21 mouse cellular contexts compared by ENCODE assay signal in the genomic region with DNA sequence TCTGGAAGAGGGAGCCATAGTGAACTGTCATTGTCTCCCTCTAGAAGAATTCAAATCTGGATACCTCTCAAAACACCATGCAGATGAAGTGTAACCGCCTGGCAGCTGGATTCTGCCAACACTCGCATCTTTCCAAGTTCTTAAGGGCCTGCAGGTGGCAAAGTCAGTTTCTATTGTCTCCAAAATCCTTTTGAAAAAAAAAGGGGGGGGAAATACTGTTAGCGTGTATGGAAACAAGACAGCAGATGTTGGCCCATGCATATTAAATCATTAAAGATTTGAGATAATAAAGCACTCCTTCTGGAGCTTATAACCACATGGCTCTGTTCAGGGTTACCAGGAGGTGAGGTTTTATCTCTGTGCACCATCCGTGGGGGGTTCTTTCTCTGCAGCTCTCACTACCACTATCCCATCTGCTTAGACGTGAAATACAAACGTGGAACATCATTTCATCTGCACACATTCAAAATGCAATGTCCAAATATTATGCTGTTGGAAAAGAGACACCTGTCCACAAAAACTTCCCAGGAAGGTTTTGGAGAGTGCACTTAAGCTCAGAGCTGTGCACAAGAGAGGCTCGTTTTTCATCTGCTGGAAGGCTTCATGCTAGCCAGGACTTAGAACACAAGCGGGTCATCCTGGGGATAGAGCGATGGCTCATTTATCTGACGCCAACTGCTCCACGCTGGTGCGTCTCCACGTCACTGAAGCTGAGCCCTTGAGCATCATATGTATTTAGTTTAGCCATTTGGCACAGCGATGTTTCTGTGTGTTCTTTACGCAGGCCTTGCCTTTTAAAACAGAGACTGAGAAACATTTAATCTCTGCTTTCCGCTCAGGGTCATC.
DNase-seq lines count a peak whose midpoint lies in the region; ATAC-seq and TF ChIP-seq lines count a peak whose summit lies in the region.
"Had no signal": no experiment of that assay in that cellular context is flagged by ENCODE, and none has a peak within 500 bp of the region (broad histone marks: within the 10 kb centered on the region; RNA-seq: fewer than 3 reads in every experiment).

No protein-coding gene starts in this region.

- H3K27me3 ChIP-seq in intestine, embryonic 14.5 days (replicated peaks; ENCODE audit: control insufficient read depth, insufficient read depth, low read length), result no peaks in the 10 kb centered on the region
- H3K27me3 ChIP-seq in intestine, postnatal 0 days (replicated peaks; ENCODE audit: control insufficient read depth, insufficient read depth, low read length), result no peaks in the 10 kb centered on the region
- H3K27me3 ChIP-seq in embryonic facial prominence, embryonic 15.5 days, result no peaks in the 10 kb centered on the region
- H3K27me3 ChIP-seq in stomach, embryonic 15.5 days (replicated peaks), result no peaks in the 10 kb centered on the region
- H3K27me3 ChIP-seq: CH12.LX; forebrain, embryonic 15.5 days; heart, embryonic 15.5 days had no signal

- H3K9ac ChIP-seq in intestine, embryonic 14.5 days (ENCODE audit: low read length), result no peak overlapping the region
- H3K9ac ChIP-seq in intestine, postnatal 0 days (ENCODE audit: low read depth, low read length), result no peak overlapping the region
- H3K9ac ChIP-seq in embryonic facial prominence, embryonic 15.5 days, result no peak overlapping the region
- no peak overlapping the region for H3K9ac ChIP-seq in stomach, embryonic 15.5 days
- H3K9ac ChIP-seq: forebrain, embryonic 15.5 days; heart, embryonic 15.5 days had no signal

- H3K4me3 ChIP-seq in intestine, embryonic 14.5 days (ENCODE audit: low read depth, low read length), result no peak overlapping the region
- H3K4me3 ChIP-seq in intestine, postnatal 0 days (ENCODE audit: low read depth, low read length), result no peak overlapping the region
- no peak overlapping the region for H3K4me3 ChIP-seq in embryonic facial prominence, embryonic 15.5 days (replicated peaks)
- no peak overlapping the region for H3K4me3 ChIP-seq in stomach, embryonic 15.5 days (replicated peaks)
- H3K4me3 ChIP-seq: forebrain, embryonic 15.5 days; heart, adult 2 months; heart, embryonic 15.5 days; hindbrain, embryonic 10.5 days had no signal

- TF ChIP-seq CTCF in intestine, postnatal 0 days (IDR thresholded peaks at IDR 0.05; ENCODE audit: low read depth), result no peak

- H3K4me1 ChIP-seq in intestine, embryonic 14.5 days (replicated peaks; ENCODE audit: control insufficient read depth, insufficient read depth, low read length), result peaks cover 6% of the 10 kb centered on the region; the same call in 1 of the 2 replicates
- no peaks in the 10 kb centered on the region for H3K4me1 ChIP-seq in intestine, postnatal 0 days (replicated peaks; ENCODE audit: control insufficient read depth, insufficient read depth, low read length)
- no peaks in the 10 kb centered on the region for H3K4me1 ChIP-seq in embryonic facial prominence, embryonic 15.5 days
- no peaks in the 10 kb centered on the region for H3K4me1 ChIP-seq in stomach, embryonic 15.5 days
- H3K4me1 ChIP-seq: forebrain, embryonic 15.5 days; heart, embryonic 15.5 days; hindbrain, embryonic 10.5 days had no signal

- peak; percentile 85 for ATAC-seq in intestine, embryonic 14.5 days (replicated peaks; ENCODE audit: low FRiP score, low TSS enrichment, low read depth)
- ATAC-seq in intestine, postnatal 0 days, result no peak
- ATAC-seq in embryonic facial prominence, embryonic 15.5 days (ENCODE audit: insufficient number of reproducible peaks, low FRiP score, low TSS enrichment, low read depth), result peak; percentile 39
- peak; percentile 75; the same call in 1 of the 2 replicates for ATAC-seq in stomach, embryonic 15.5 days (ENCODE audit: insufficient read depth, low FRiP score, low read depth)
- ATAC-seq: forebrain, embryonic 15.5 days; hindbrain, embryonic 16.5 days; inflammation-experienced regulatory T-cells, adult 6 months had no signal

- no peaks in the 10 kb centered on the region for H3K36me3 ChIP-seq in intestine, embryonic 14.5 days (ENCODE audit: control insufficient read depth, insufficient read depth, low read length)
- H3K36me3 ChIP-seq in intestine, postnatal 0 days (ENCODE audit: control insufficient read depth, insufficient read depth), result no peaks in the 10 kb centered on the region
- H3K36me3 ChIP-seq in embryonic facial prominence, embryonic 15.5 days, result no peaks in the 10 kb centered on the region
- H3K36me3 ChIP-seq in stomach, embryonic 15.5 days, result no peaks in the 10 kb centered on the region
- H3K36me3 ChIP-seq: forebrain, embryonic 15.5 days; heart, embryonic 15.5 days; hindbrain, embryonic 10.5 days had no signal

- H3K4me2 ChIP-seq in intestine, embryonic 14.5 days (ENCODE audit: low read length), result no peak overlapping the region
- H3K4me2 ChIP-seq in intestine, postnatal 0 days (replicated peaks; ENCODE audit: low read depth), result no peak overlapping the region
- H3K4me2 ChIP-seq in embryonic facial prominence, embryonic 15.5 days (replicated peaks), result no peak overlapping the region
- H3K4me2 ChIP-seq in stomach, embryonic 15.5 days, result no peak overlapping the region
- H3K4me2 ChIP-seq: forebrain, embryonic 15.5 days; heart, embryonic 11.5 days; heart, embryonic 15.5 days had no signal

- peak overlapping the region; percentile 75 for H3K27ac ChIP-seq in intestine, embryonic 14.5 days (ENCODE audit: low read depth)
- no peak overlapping the region for H3K27ac ChIP-seq in intestine, postnatal 0 days (ENCODE audit: low read depth, low read length)
- H3K27ac ChIP-seq in embryonic facial prominence, embryonic 15.5 days (replicated peaks), result no peak overlapping the region
- peak overlapping the region; percentile 60 for H3K27ac ChIP-seq in stomach, embryonic 15.5 days
- H3K27ac ChIP-seq: forebrain, embryonic 15.5 days; heart, adult 2 months; heart, embryonic 15.5 days; hindbrain, embryonic 10.5 days had no signal

- no peaks in the 10 kb centered on the region for H3K9me3 ChIP-seq in intestine, embryonic 14.5 days (ENCODE audit: control insufficient read depth, low read length)
- no peaks in the 10 kb centered on the region for H3K9me3 ChIP-seq in intestine, postnatal 0 days (ENCODE audit: control insufficient read depth)
- H3K9me3 ChIP-seq in embryonic facial prominence, embryonic 15.5 days (replicated peaks), result no peaks in the 10 kb centered on the region
- no peaks in the 10 kb centered on the region for H3K9me3 ChIP-seq in stomach, embryonic 15.5 days
- H3K9me3 ChIP-seq: forebrain, embryonic 15.5 days; heart, embryonic 15.5 days; hindbrain, embryonic 10.5 days had no signal

- 36% methylated on average over 16 of the region's 16 CpGs for WGBS in intestine, embryonic 14.5 days
- WGBS in intestine, postnatal 0 days, result 63% methylated on average over 16 of the region's 16 CpGs
- 55% methylated on average over 16 of the region's 16 CpGs for WGBS in embryonic facial prominence, embryonic 15.5 days
- WGBS in stomach, embryonic 15.5 days, result 44% methylated on average over 16 of the region's 16 CpGs

- DNase-seq in intestine, embryonic 14.5 days (ENCODE audit: low spot score), result peak; percentile 64
- DNase-seq in MN1 (ENCODE audit: low spot score), result peak; percentile 60
- DNase-seq in cerebellum, postnatal 36 days, result no peak
- DNase-seq in adrenal gland, postnatal 10 days, result no peak
- DNase-seq: adrenal gland, adult 8-10 months; cerebellum, adult 11-12 months; cerebellum, adult 9-10 months; cerebellum, postnatal 25 days; gastrocnemius, postnatal 10 days; heart, adult 2 months; heart, postnatal 14 days had no signal

Comparison
In these comparisons a context has a peak if more than half of its experiments do, and no peak if none do; other contexts are left out.
1. H3K27ac ChIP-seq: peak in intestine, embryonic 14.5 days (single experiment) and stomach, embryonic 15.5 days (single experiment); none in intestine, postnatal 0 days (single experiment) and embryonic facial prominence, embryonic 15.5 days (single experiment).
2. DNase-seq: peak in intestine, embryonic 14.5 days (single experiment) and MN1 (single experiment); none in cerebellum, postnatal 36 days (0 of 2) and adrenal gland, postnatal 10 days (single experiment).